Mouse (Mus musculus) G1E (cell line): ENCODE data around the gene 1110002E22Rik.

Source experiments
- CTCF ChIP-seq: IDR thresholded peaks from 2 replicates; pipeline ENCODE4 v1.5.1; 2012; ENCODE audit warnings: low read depth, low read length, inconsistent platforms, mixed read lengths
- GATA1 ChIP-seq: IDR thresholded peaks from 2 replicates; pipeline ENCODE4 v1.6.1; 2012; ENCODE audit warnings: borderline replicate concordance, low read length, inconsistent platforms, mixed read lengths
- POLR2AphosphoS5 ChIP-seq: IDR thresholded peaks from 2 replicates; pipeline ENCODE4 v1.6.1; 2012; ENCODE audit warnings: low read depth, low read length, inconsistent platforms; ENCODE audit not compliant: insufficient replicate concordance
- TAL1 ChIP-seq: conservative IDR thresholded peaks from 2 replicates; pipeline ENCODE4 v1.6.1; 2012; ENCODE audit warnings: low read depth, low read length, inconsistent platforms, mixed read lengths

DNA sequence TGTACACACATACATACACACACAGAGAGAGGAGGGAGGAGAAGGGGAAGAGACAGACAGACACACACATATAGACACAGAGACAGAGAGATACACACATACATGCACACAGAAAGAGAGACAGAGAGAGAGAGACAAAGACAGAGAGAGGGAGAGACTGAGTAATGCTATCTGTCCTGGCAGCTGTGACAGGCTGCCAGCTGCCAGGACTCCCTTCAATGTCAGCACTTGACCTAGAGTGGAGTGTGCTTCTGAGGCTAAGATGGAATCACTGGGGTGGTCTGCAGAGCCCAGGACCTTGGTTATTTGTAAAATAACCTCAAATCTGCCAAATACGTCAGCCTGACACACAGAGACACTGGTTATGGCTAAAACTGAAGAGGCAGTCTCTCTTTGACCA, 32.9 kb downstream of the 1110002E22Rik start:
- no peak for TF ChIP-seq CTCF
- no peak for TF ChIP-seq TAL1
- no peak for TF ChIP-seq POLR2AphosphoS5
- TF ChIP-seq GATA1 = no peak
